Mouse (Mus musculus): ENCODE data around the gene Olfr729. TPM values are rescaled to one million over a fixed set of nuclear protein-coding genes. Genes with fewer than 3 reads are reported as not detected.

Olfr729 gene
- not detected in 2 replicates for total RNA-seq (2014; fragmentation: Nextera tagmentation)
- total RNA-seq (2017): under 0.01 and 0.05 TPM in 2 replicates
- not detected in 2 replicates for polyA plus RNA-seq (2012)

DNA sequence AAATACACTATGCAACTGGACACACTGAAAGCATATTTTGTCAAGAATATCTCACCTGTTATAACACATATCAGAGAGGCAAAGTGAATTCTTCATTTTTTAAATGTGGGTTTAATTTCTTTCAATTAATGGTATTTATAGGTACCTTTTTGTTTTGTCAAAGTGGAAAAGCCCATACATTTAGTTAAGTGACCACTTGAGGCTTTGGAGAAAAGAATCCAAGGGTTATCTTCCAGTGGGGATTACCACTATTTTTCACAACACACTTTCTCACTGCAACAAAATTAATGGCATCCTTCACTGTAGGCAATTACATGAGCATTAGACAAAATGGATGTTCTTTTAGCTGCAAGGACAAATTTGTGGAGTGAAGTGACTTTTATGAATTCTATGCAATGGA, at the start of gene Olfr729:
Gene Olfr729, minus strand, starts transcription at position 101 of the 400 bp plus-strand sequence.
- H3K4me3 ChIP-seq (ENCODE audit: low read depth, low read length): no peak within 1 kb of the TSS
- H3K4me1 ChIP-seq (ENCODE audit: insufficient read depth, low read depth, low read length): no peaks in the 10 kb centered on the region
- DNase-seq (ENCODE audit: low spot score) (no peak), ATAC-seq (ENCODE audit: extremely low read depth, insufficient number of reproducible peaks, low FRiP score, poor library complexity, severe bottlenecking) (no peak)
- no peaks in the 10 kb centered on the region for H3K36me3 ChIP-seq (replicated peaks)
- H3K9me3 ChIP-seq (replicated peaks): no peaks in the 10 kb centered on the region
- H3K27me3 ChIP-seq (ENCODE audit: insufficient read depth, low read length): no peaks in the 10 kb centered on the region
- no peak for TF ChIP-seq GATA1 (IDR thresholded peaks at IDR 0.05; ENCODE audit: borderline replicate concordance, low read length)
- no peak for TF ChIP-seq POLR2AphosphoS5 (IDR thresholded peaks at IDR 0.05; ENCODE audit: insufficient replicate concordance, low read depth, low read length)
- no peak for TF ChIP-seq TAL1 (conservative IDR thresholded peaks at IDR 0.05; ENCODE audit: low read depth, low read length)
- no peak for TF ChIP-seq CTCF (IDR thresholded peaks at IDR 0.05; ENCODE audit: low read depth, low read length)
- no peak for TF ChIP-seq GATA2 (IDR thresholded peaks at IDR 0.05; ENCODE audit: borderline replicate concordance, low read depth, low read length)

DNA sequence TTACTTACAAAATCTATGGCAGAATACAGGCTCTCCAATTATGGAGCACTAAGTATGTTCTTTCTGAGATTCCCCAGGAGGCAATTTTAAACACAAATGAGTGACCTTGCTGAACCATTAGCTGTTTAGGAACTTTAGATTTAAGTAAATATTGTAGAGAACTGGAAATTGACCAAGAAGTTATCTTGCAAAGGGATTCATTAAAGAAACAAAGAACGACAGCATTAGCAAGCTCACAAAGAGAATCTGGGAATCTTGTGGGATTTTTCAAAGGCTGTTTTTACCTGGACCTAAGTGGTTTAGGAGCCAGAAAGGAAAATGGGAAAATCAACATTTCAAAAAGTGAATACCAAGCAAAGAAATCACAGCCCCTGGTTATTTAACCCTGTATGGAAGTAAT, 35.4 kb upstream of the Olfr729 start, which contains the start of gene Olfr730:
Gene Olfr730, minus strand, starts transcription at position 101 of the 400 bp plus-strand sequence.
- TF ChIP-seq GATA2 (IDR thresholded peaks at IDR 0.05; ENCODE audit: borderline replicate concordance, low read depth, low read length): no peak
- no peak for TF ChIP-seq TAL1 (conservative IDR thresholded peaks at IDR 0.05; ENCODE audit: low read depth, low read length)
- no peak for TF ChIP-seq CTCF (IDR thresholded peaks at IDR 0.05; ENCODE audit: low read depth, low read length)
- no peak for TF ChIP-seq POLR2AphosphoS5 (IDR thresholded peaks at IDR 0.05; ENCODE audit: insufficient replicate concordance, low read depth, low read length)
- H3K9me3 ChIP-seq (replicated peaks): peaks cover 2% of the 10 kb centered on the region; the same call in 1 of the 2 replicates
- H3K36me3 ChIP-seq (replicated peaks): no peaks in the 10 kb centered on the region
- no peak within 1 kb of the TSS for H3K4me3 ChIP-seq (ENCODE audit: low read depth, low read length)
- H3K4me1 ChIP-seq (ENCODE audit: insufficient read depth, low read depth, low read length): no peaks in the 10 kb centered on the region
- H3K27me3 ChIP-seq (ENCODE audit: insufficient read depth, low read length): no peaks in the 10 kb centered on the region
- ATAC-seq (ENCODE audit: extremely low read depth, insufficient number of reproducible peaks, low FRiP score, poor library complexity, severe bottlenecking): no peak
- no peak for DNase-seq (ENCODE audit: low spot score)

DNA sequence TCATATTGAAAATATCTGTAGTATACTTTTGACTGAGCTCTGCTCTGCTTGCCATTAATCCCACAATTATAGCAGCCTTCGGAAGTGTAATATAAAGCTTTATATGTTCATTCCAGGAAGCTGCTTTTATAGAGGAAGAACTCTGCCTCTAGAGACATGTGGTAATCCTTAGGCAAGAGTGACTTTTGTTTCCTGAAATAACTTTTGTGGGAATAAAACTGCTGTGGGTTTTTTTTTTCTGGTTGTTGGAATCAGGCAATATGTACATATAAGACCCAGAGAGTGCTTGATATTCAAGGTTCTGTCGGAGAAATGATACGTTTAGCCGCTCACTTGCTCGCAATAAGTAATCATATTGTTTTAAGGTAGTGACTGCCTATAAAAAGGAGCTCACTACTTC, 10.1 kb downstream of the Olfr729 start, which contains the start of gene Olfr728:
Gene Olfr728, minus strand, starts transcription at position 101 of the 400 bp plus-strand sequence.
- H3K4me3 ChIP-seq (ENCODE audit: low read depth, low read length): no peak within 1 kb of the TSS
- no peak for TF ChIP-seq TAL1 (conservative IDR thresholded peaks at IDR 0.05; ENCODE audit: low read depth, low read length)
- no peak for TF ChIP-seq POLR2AphosphoS5 (IDR thresholded peaks at IDR 0.05; ENCODE audit: insufficient replicate concordance, low read depth, low read length)
- TF ChIP-seq CTCF (IDR thresholded peaks at IDR 0.05; ENCODE audit: low read depth, low read length): no peak
- no peak for TF ChIP-seq GATA2 (IDR thresholded peaks at IDR 0.05; ENCODE audit: borderline replicate concordance, low read depth, low read length)
- no peak for TF ChIP-seq GATA1 (IDR thresholded peaks at IDR 0.05; ENCODE audit: borderline replicate concordance, low read length)
- H3K9me3 ChIP-seq (replicated peaks): no peaks in the 10 kb centered on the region
- no peaks in the 10 kb centered on the region for H3K36me3 ChIP-seq (replicated peaks)
- DNase-seq (ENCODE audit: low spot score): no peak
- H3K27me3 ChIP-seq (ENCODE audit: insufficient read depth, low read length): no peaks in the 10 kb centered on the region
- no peaks in the 10 kb centered on the region for H3K4me1 ChIP-seq (ENCODE audit: insufficient read depth, low read depth, low read length)
- ATAC-seq (ENCODE audit: extremely low read depth, insufficient number of reproducible peaks, low FRiP score, poor library complexity, severe bottlenecking): no peak

DNA sequence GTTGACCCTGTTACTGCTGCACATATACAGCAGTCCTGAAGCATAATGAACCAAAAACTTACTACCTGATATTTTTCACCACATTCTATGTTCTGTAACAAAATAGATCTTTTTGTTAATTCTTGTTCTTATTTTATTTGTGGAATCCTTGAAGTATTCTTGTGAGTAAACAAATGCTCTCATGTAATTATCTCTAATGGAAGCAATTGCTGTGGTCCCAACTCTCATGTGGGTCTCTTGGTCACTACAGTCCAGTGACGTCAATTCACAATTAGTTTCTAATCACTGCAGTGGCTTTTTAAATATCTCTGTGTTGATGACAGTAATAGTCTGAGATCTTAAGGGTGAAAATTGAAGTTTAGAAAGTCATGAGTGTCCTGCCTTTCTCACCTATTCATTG, 29.8 kb downstream of the Olfr729 start, which contains the start of gene Olfr727:
Gene Olfr727, plus strand, starts transcription at position 301 of the 400 bp plus-strand sequence.
- no peaks in the 10 kb centered on the region for H3K27me3 ChIP-seq (ENCODE audit: insufficient read depth, low read length)
- no peaks in the 10 kb centered on the region for H3K9me3 ChIP-seq (replicated peaks)
- H3K36me3 ChIP-seq (replicated peaks): no peaks in the 10 kb centered on the region
- no peak for DNase-seq (ENCODE audit: low spot score)
- no peaks in the 10 kb centered on the region for H3K4me1 ChIP-seq (ENCODE audit: insufficient read depth, low read depth, low read length)
- H3K4me3 ChIP-seq (ENCODE audit: low read depth, low read length): no peak within 1 kb of the TSS
- no peak for TF ChIP-seq POLR2AphosphoS5 (IDR thresholded peaks at IDR 0.05; ENCODE audit: insufficient replicate concordance, low read depth, low read length)
- no peak for TF ChIP-seq TAL1 (conservative IDR thresholded peaks at IDR 0.05; ENCODE audit: low read depth, low read length)
- TF ChIP-seq GATA1 (IDR thresholded peaks at IDR 0.05; ENCODE audit: borderline replicate concordance, low read length): no peak
- TF ChIP-seq CTCF (IDR thresholded peaks at IDR 0.05; ENCODE audit: low read depth, low read length): no peak
- TF ChIP-seq GATA2 (IDR thresholded peaks at IDR 0.05; ENCODE audit: borderline replicate concordance, low read depth, low read length): no peak
- ATAC-seq (ENCODE audit: extremely low read depth, insufficient number of reproducible peaks, low FRiP score, poor library complexity, severe bottlenecking): no peak

Other genes starting within 250 kb of the Olfr729 start
- not detected in 2 replicates for gene Olfr723, start 221.1 kb downstream of the Olfr729 start, total RNA-seq (2014; fragmentation: Nextera tagmentation)
- gene Olfr723, start 221.1 kb downstream of the Olfr729 start, total RNA-seq (2017): not detected in 2 replicates
- gene Olfr723, start 221.1 kb downstream of the Olfr729 start, polyA plus RNA-seq (2012): not detected in 2 replicates
- gene Olfr724, start 189.6 kb downstream of the Olfr729 start, total RNA-seq (2014; fragmentation: Nextera tagmentation): not detected in 2 replicates
- gene Olfr724, start 189.6 kb downstream of the Olfr729 start, total RNA-seq (2017): not detected in 2 replicates
- not detected in 2 replicates for gene Olfr724, start 189.6 kb downstream of the Olfr729 start, polyA plus RNA-seq (2012)
- gene Olfr725, start 112.5 kb downstream of the Olfr729 start, total RNA-seq (2014; fragmentation: Nextera tagmentation): not detected in 2 replicates
- 0.17 TPM in 1 of 2 replicates, not detected in the other for gene Olfr725, start 112.5 kb downstream of the Olfr729 start, total RNA-seq (2017)
- not detected in 2 replicates for gene Olfr725, start 112.5 kb downstream of the Olfr729 start, polyA plus RNA-seq (2012)
- not detected in 2 replicates for gene Olfr726, start 62.0 kb downstream of the Olfr729 start, total RNA-seq (2014; fragmentation: Nextera tagmentation)
- gene Olfr726, start 62.0 kb downstream of the Olfr729 start, total RNA-seq (2017): 0.27 TPM in 1 of 2 replicates, not detected in the other
- gene Olfr726, start 62.0 kb downstream of the Olfr729 start, polyA plus RNA-seq (2012): not detected in 2 replicates
- not detected in 2 replicates for gene Olfr727, start 29.7 kb downstream of the Olfr729 start, total RNA-seq (2014; fragmentation: Nextera tagmentation)
- not detected in 2 replicates for gene Olfr727, start 29.7 kb downstream of the Olfr729 start, total RNA-seq (2017)
- gene Olfr727, start 29.7 kb downstream of the Olfr729 start, polyA plus RNA-seq (2012): not detected in 2 replicates
- not detected in 2 replicates for gene Olfr728, start 10.2 kb downstream of the Olfr729 start, total RNA-seq (2014; fragmentation: Nextera tagmentation)
- 0.22 and 0.23 TPM in 2 replicates for gene Olfr728, start 10.2 kb downstream of the Olfr729 start, total RNA-seq (2017)
- gene Olfr728, start 10.2 kb downstream of the Olfr729 start, polyA plus RNA-seq (2012): not detected in 2 replicates
- not detected in 2 replicates for gene Olfr730, start 35.3 kb upstream of the Olfr729 start, total RNA-seq (2014; fragmentation: Nextera tagmentation)
- 0.22 and 0.41 TPM in 2 replicates for gene Olfr730, start 35.3 kb upstream of the Olfr729 start, total RNA-seq (2017)
- gene Olfr730, start 35.3 kb upstream of the Olfr729 start, polyA plus RNA-seq (2012): not detected in 2 replicates
- gene Olfr731, start 89.0 kb upstream of the Olfr729 start, total RNA-seq (2014; fragmentation: Nextera tagmentation): not detected in 2 replicates
- under 0.01 and 0.22 TPM in 2 replicates for gene Olfr731, start 89.0 kb upstream of the Olfr729 start, total RNA-seq (2017)
- not detected in 2 replicates for gene Olfr731, start 89.0 kb upstream of the Olfr729 start, polyA plus RNA-seq (2012)
- gene Olfr732, start 131.3 kb upstream of the Olfr729 start, total RNA-seq (2014; fragmentation: Nextera tagmentation): not detected in 2 replicates
- 0.11 TPM in 1 of 2 replicates, not detected in the other for gene Olfr732, start 131.3 kb upstream of the Olfr729 start, total RNA-seq (2017)
- not detected in 2 replicates for gene Olfr732, start 131.3 kb upstream of the Olfr729 start, polyA plus RNA-seq (2012)
- not detected in 2 replicates for gene Olfr733, start 148.6 kb upstream of the Olfr729 start, total RNA-seq (2014; fragmentation: Nextera tagmentation)
- 0.16 TPM in 1 of 2 replicates, not detected in the other for gene Olfr733, start 148.6 kb upstream of the Olfr729 start, total RNA-seq (2017)
- not detected in 2 replicates for gene Olfr733, start 148.6 kb upstream of the Olfr729 start, polyA plus RNA-seq (2012)
- not detected in 2 replicates for gene Olfr734, start 173.9 kb upstream of the Olfr729 start, total RNA-seq (2014; fragmentation: Nextera tagmentation)
- 0.06 and 0.16 TPM in 2 replicates for gene Olfr734, start 173.9 kb upstream of the Olfr729 start, total RNA-seq (2017)
- not detected in 2 replicates for gene Olfr734, start 173.9 kb upstream of the Olfr729 start, polyA plus RNA-seq (2012)
- not detected in 2 replicates for gene Olfr735, start 196.0 kb upstream of the Olfr729 start, total RNA-seq (2014; fragmentation: Nextera tagmentation)
- 0.44 TPM in 1 of 2 replicates, not detected in the other for gene Olfr735, start 196.0 kb upstream of the Olfr729 start, total RNA-seq (2017)
- not detected in 2 replicates for gene Olfr735, start 196.0 kb upstream of the Olfr729 start, polyA plus RNA-seq (2012)
- gene Tlr11, start 205.0 kb upstream of the Olfr729 start, total RNA-seq (2014; fragmentation: Nextera tagmentation): not detected in 2 replicates
- gene Tlr11, start 205.0 kb upstream of the Olfr729 start, total RNA-seq (2017): 0.11 TPM in 1 of 2 replicates, not detected in the other
- not detected in 2 replicates for gene Tlr11, start 205.0 kb upstream of the Olfr729 start, polyA plus RNA-seq (2012)
- not detected in 2 replicates for gene Olfr736, start 228.3 kb upstream of the Olfr729 start, total RNA-seq (2014; fragmentation: Nextera tagmentation)
- gene Olfr736, start 228.3 kb upstream of the Olfr729 start, total RNA-seq (2017): 0.11 TPM in 1 of 2 replicates, not detected in the other
- gene Olfr736, start 228.3 kb upstream of the Olfr729 start, polyA plus RNA-seq (2012): not detected in 2 replicates